Mouse (Mus musculus) cerebellum, adult 2 months (tissue): ENCODE data around the gene Sult2b1.

ENCODE experiments used
- CTCF ChIP-seq: fragments of 200-500 bp; IDR thresholded peaks from 2 replicates; pipeline ENCODE4 v1.5.1; 2011; ENCODE audit warnings: low read depth, mild to moderate bottlenecking, control low read depth, low read length, moderate library complexity, borderline replicate concordance; ENCODE audit not compliant: insufficient read depth
- POLR2A ChIP-seq: fragments of 200-500 bp; IDR thresholded peaks from 2 replicates; pipeline ENCODE4 v1.6.1; 2011; ENCODE audit warnings: low read length, control low read depth, borderline replicate concordance; ENCODE audit not compliant: insufficient read depth

GRCm38 (mm10) chr7:45832428-45832827 is 48.0 kb upstream of the Sult2b1 start:
- TF ChIP-seq POLR2A (no peak), CTCF (no peak)
